Mouse (Mus musculus) CH12.LX (cell line): Measurements from ENCODE around the gene Rgmb. TPM values are rescaled to one million over a fixed set of nuclear protein-coding genes. Genes with fewer than 3 reads are reported as not detected.

Source experiments
- DNase-seq: peaks from one replicate; pipeline ENCODE4 v3.0.0-alpha.2; 2013; ENCODE audit errors: extremely low read depth
- H3K27ac ChIP-seq: 2 replicates; pipeline ENCODE4 v1.5.1; 2012; ENCODE audit warnings: low read depth, mild to moderate bottlenecking, control low read depth, moderate library complexity; ENCODE audit not compliant: insufficient read depth
- H3K27me3 ChIP-seq: replicated peaks from 2 replicates; pipeline ENCODE3; 2012; ENCODE audit warnings: inconsistent platforms
- H3K36me3 ChIP-seq, 2 experiments: replicated peaks in 1 of 2; 2 replicates each; pipeline versions ENCODE3 to v1.6.1; 2012; ENCODE audit warnings: inconsistent platforms in 1 of 2, low read length in 1 of 2, mild to moderate bottlenecking in 1 of 2, mixed read lengths in 1 of 2, moderate library complexity in 1 of 2; ENCODE audit not compliant: control insufficient read depth in 1 of 2, insufficient read depth in 1 of 2
- H3K4me1 ChIP-seq, 2 experiments: 2 replicates each; pipeline ENCODE4 v1.6.1; 2012; ENCODE audit warnings: inconsistent platforms in 1 of 2, moderate library complexity in 1 of 2; ENCODE audit not compliant: insufficient read depth in 2 of 2, control insufficient read depth in 1 of 2
- H3K4me2 ChIP-seq: 2 replicates; pipeline ENCODE4 v1.6.1; 2012; ENCODE audit warnings: low read depth, mild to moderate bottlenecking, control low read depth; ENCODE audit not compliant: poor library complexity, insufficient read depth, severe bottlenecking
- H3K4me3 ChIP-seq, 3 experiments: fragments of 150-350 bp in 1 of 3; sonication (generic) in 1 of 3; replicated peaks in 1 of 3; 2 replicates each; pipeline versions ENCODE3 to v1.5.1; 2011 to 2012; ENCODE audit warnings: low read depth in 2 of 3, low read length in 2 of 3, mild to moderate bottlenecking in 2 of 3, moderate library complexity in 2 of 3, control low read depth in 1 of 3, improper control_type of control experiment in 1 of 3, inconsistent platforms in 1 of 3, mixed read lengths in 1 of 3; ENCODE audit not compliant: poor library complexity in 1 of 3
- H3K79me2 ChIP-seq: replicated peaks from 2 replicates; pipeline ENCODE4 v1.6.1; 2012; ENCODE audit warnings: mild to moderate bottlenecking, moderate library complexity; ENCODE audit not compliant: control insufficient read depth, poor library complexity, insufficient read depth, severe bottlenecking; ENCODE audit errors: extremely low read depth
- H3K9ac ChIP-seq: 2 replicates; pipeline ENCODE4 v1.6.1; 2012; ENCODE audit warnings: low read depth, mild to moderate bottlenecking, control low read depth, moderate library complexity; ENCODE audit not compliant: insufficient read depth
- H3K9me3 ChIP-seq: replicated peaks from 2 replicates; pipeline ENCODE3; 2012; ENCODE audit warnings: low read length, inconsistent platforms, mixed read lengths
- CHD2 ChIP-seq: IDR thresholded peaks from 2 replicates; pipeline ENCODE4 v1.6.1; 2011; ENCODE audit warnings: low read length, improper control_type of control experiment
- E2F4 ChIP-seq: IDR thresholded peaks from 2 replicates; pipeline ENCODE4 v1.6.1; 2011; ENCODE audit warnings: low read depth, low read length, improper control_type of control experiment; ENCODE audit not compliant: insufficient replicate concordance
- ETS1 ChIP-seq: conservative IDR thresholded peaks from 2 replicates; pipeline ENCODE4 v1.6.1; 2012; ENCODE audit warnings: low read depth, mild to moderate bottlenecking, inconsistent platforms, low read length, improper control_type of control experiment, moderate library complexity
- HCFC1 ChIP-seq: IDR thresholded peaks from 2 replicates; pipeline ENCODE4 v1.6.1; 2012; ENCODE audit warnings: low read depth, mild to moderate bottlenecking, inconsistent platforms, low read length, improper control_type of control experiment
- IRF4 ChIP-seq: IDR thresholded peaks from 2 replicates; pipeline ENCODE4 v1.6.1; 2014; ENCODE audit warnings: low read depth, mild to moderate bottlenecking, inconsistent platforms, low read length, improper control_type of control experiment
- JUND ChIP-seq: conservative IDR thresholded peaks from 2 replicates; pipeline ENCODE4 v1.6.1; 2011; ENCODE audit warnings: low read depth, low read length, improper control_type of control experiment
- KAT2A ChIP-seq: IDR thresholded peaks from 2 replicates; pipeline ENCODE4 v1.6.1; 2012; ENCODE audit warnings: low read length, improper control_type of control experiment, inconsistent platforms; ENCODE audit not compliant: insufficient replicate concordance
- MAX ChIP-seq: IDR thresholded peaks from 2 replicates; pipeline ENCODE4 v1.6.1; 2011; ENCODE audit warnings: low read length, improper control_type of control experiment
- MYC ChIP-seq: IDR thresholded peaks from 2 replicates; pipeline ENCODE4 v1.6.1; 2011; ENCODE audit warnings: low read depth, mild to moderate bottlenecking, improper control_type of control experiment, low read length
- NRF1 ChIP-seq: IDR thresholded peaks from 2 replicates; pipeline ENCODE4 v1.6.1; 2014; ENCODE audit warnings: low read depth, mild to moderate bottlenecking, inconsistent platforms, low read length, improper control_type of control experiment, moderate library complexity
- PAX5 ChIP-seq: IDR thresholded peaks from 2 replicates; pipeline ENCODE4 v1.6.1; 2012; ENCODE audit warnings: low read length, inconsistent platforms, mixed read lengths
- POLR2A ChIP-seq: IDR thresholded peaks from 2 replicates; pipeline ENCODE4 v1.6.1; 2011; ENCODE audit warnings: low read depth, mild to moderate bottlenecking, improper control_type of control experiment, low read length
- RAD21 ChIP-seq: IDR thresholded peaks from 2 replicates; pipeline ENCODE4 v1.6.1; 2011; ENCODE audit warnings: low read depth, mild to moderate bottlenecking, low read length, improper control_type of control experiment, moderate library complexity
- SMC3 ChIP-seq: IDR thresholded peaks from 2 replicates; pipeline ENCODE4 v1.6.1; 2011; ENCODE audit warnings: low read depth, low read length, improper control_type of control experiment
- TCF12 ChIP-seq: IDR thresholded peaks from 2 replicates; pipeline ENCODE4 v1.6.1; 2014; ENCODE audit warnings: low read depth, mild to moderate bottlenecking, inconsistent platforms, low read length, improper control_type of control experiment
- USF2 ChIP-seq: conservative IDR thresholded peaks from 2 replicates; pipeline ENCODE4 v1.6.1; 2011; ENCODE audit warnings: low read depth, low read length, improper control_type of control experiment
- ZNF384 ChIP-seq: IDR thresholded peaks from 2 replicates; pipeline ENCODE4 v1.6.1; 2012; ENCODE audit warnings: low read depth, low read length, improper control_type of control experiment, inconsistent platforms
- dilution Hi-C: fragments of 300-500 bp; cut with MboI; formaldehyde crosslinking; loops from 2 replicates; pipeline ENCODE4 v1.14.3; 2020; ENCODE audit warnings: low sequenced_read_pairs; ENCODE audit not compliant: extremely low pct_unique_long_range_greater_than_20kb, extremely low pct_ligation_motif_present
- in situ Hi-C: fragments of 300-500 bp; cut with MboI; formaldehyde crosslinking; loops from 3 replicates; pipeline ENCODE4 v1.14.3; 2019; ENCODE audit warnings: low sequenced_read_pairs, low pct_ligation_motif_present, low pct_unique_long_range_greater_than_20kb, mixed read lengths
- polyA plus RNA-seq: library from polyadenylated mRNA; unstranded; fragments of >175 nt; gene quantifications from 2 replicates; pipeline ENCODE4 v1.2.1, GENCODE M21; 2012; ENCODE audit warnings: low read depth; ENCODE audit not compliant: insufficient read length
- total RNA-seq, 2 experiments: library from RNA; depleted of rRNA; stranded (reverse); fragments of 300-350 nt in 1 of 2; fragments of >200 nt in 1 of 2; gene quantifications; 2 replicates each; pipeline ENCODE4 v1.2.3; 2012 to 2014

Rgmb gene
- total and polyA plus RNA-seq, 3 experiments, result 2.3 to 2.6 (median 2.3) TPM

GRCm38 (mm10) chr17:15823838-15824237 lies 7.0 kb downstream of the Rgmb start:
- dilution Hi-C loops, result no loop called here
- in situ Hi-C loops, result loop anchor here (25.0 kb wide), 1 partner anchor 1088 kb away; no protein-coding TSS in a partner anchor
- Histone ChIP-seq H3K4me3 (no peak overlapping the region), H3K36me3 (peaks cover 5 to 23% of the 10 kb centered on the region in 2 experiments), H3K4me1 (peaks cover 2 to 52% of the 10 kb centered on the region in 2 experiments; a peak in 3 of 4 replicates), H3K27me3 (no peaks in the 10 kb centered on the region), H3K27ac (no peak overlapping the region), H3K9me3 (no peaks in the 10 kb centered on the region), H3K79me2 (peaks cover 25% of the 10 kb centered on the region), H3K4me2 (no peak overlapping the region), H3K9ac (no peak overlapping the region)
- DNase-seq, result no peak
- TF ChIP-seq USF2 (no peak), TCF12 (no peak), MAX (no peak), POLR2A (no peak), IRF4 (no peak), RAD21 (no peak), ZNF384 (no peak), ETS1 (no peak), JUND (no peak), MYC (no peak), E2F4 (no peak), KAT2A (no peak)

- dilution Hi-C loops, result no loop called here
Observed at GRCm38 (mm10) chr17:15823215-15823614, 7.6 kb downstream of the Rgmb start.

More at GRCm38 (mm10) chr17:15823215-15823614, 7.6 kb downstream of the Rgmb start:
- DNase-seq, result no peak
- Histone ChIP-seq H3K4me2 (no peak overlapping the region), H3K27ac (no peak overlapping the region), H3K27me3 (no peaks in the 10 kb centered on the region), H3K79me2 (peaks cover 25% of the 10 kb centered on the region), H3K36me3 (peaks cover 5 to 26% of the 10 kb centered on the region in 2 experiments), H3K4me3 (no peak overlapping the region), H3K9ac (no peak overlapping the region), H3K9me3 (no peaks in the 10 kb centered on the region), H3K4me1 (peaks cover 2 to 54% of the 10 kb centered on the region in 2 experiments; a peak in 3 of 4 replicates)
- TF ChIP-seq POLR2A (no peak), SMC3 (no peak), TCF12 (no peak), HCFC1 (no peak), CHD2 (no peak), NRF1 (no peak), PAX5 (no peak), ZNF384 (no peak), MYC (no peak)
- in situ Hi-C loops, result loop anchor here (25.0 kb wide), 1 partner anchor 1089 kb away; no protein-coding TSS in a partner anchor
